Mouse (Mus musculus): ENCODE measurements around the gene Szt2. TPM values are rescaled to one million over a fixed set of nuclear protein-coding genes. Genes with fewer than 3 reads are reported as not detected.

Gene Szt2
- polyA plus RNA-seq, 1 experiment from 2014 or later: 2.4 TPM

DNA sequence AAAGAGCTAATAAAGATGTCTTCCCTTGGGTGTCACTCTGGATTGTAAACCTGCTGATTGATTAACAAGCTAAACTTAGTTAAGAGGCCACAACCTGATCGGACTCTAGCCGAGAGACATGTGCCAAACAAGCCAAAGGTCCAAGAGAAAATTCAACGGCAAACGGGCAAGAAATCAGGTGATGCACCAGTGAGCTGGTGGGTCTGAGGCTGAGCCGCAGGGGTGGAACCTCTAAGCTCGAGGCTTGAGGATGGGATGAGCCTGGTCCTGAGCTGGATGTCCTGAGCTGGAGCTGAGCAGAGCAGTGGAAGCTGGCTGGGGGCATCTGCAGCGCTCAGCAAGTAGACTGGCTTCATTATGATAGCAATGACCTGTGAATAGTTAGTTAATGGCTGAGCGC, 51.6 kb downstream of the Szt2 start:
- no peak overlapping the region for H3K9ac ChIP-seq
- no peak overlapping the region for H3K27ac ChIP-seq (replicated peaks)
- 76% methylated on average over 8 of the region's 8 CpGs for WGBS (ENCODE audit: insufficient replicate concordance)
- H3K9me3 ChIP-seq (replicated peaks): 0 out of 2 replicates have a peak, but pooled peaks cover 3% of the 10 kb centered on the region
- peaks cover 25% of the 10 kb centered on the region for H3K4me1 ChIP-seq (replicated peaks)
- H3K4me3 ChIP-seq (replicated peaks): no peak overlapping the region
- no peaks in the 10 kb centered on the region; the same call in 1 of the 2 replicates for H3K27me3 ChIP-seq
- H3K36me3 ChIP-seq (replicated peaks): peaks cover 4% of the 10 kb centered on the region
- ATAC-seq (ENCODE audit: insufficient read depth): no peak
- no peak overlapping the region for H3K4me2 ChIP-seq

DNA sequence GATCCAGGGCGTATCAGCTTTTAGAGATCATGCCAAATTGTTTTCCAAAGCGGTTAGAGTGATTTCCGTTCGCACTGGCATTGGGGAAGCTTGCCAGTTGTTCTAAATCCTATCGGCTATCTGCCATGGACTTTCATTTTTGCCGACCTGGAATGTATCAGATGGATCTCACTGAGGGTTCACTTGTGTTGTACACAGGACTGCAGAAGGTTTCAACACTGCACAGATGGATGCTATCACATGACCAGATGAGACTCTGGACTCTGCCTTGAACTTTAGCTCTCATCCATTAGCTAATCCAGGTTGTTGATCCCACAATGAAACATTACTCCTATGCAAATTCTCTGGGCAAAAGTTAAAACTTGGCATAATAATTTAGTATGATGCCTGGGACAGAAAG, 52.3 kb downstream of the Szt2 start:
- H3K4me1 ChIP-seq (replicated peaks): peaks cover 25% of the 10 kb centered on the region
- no peak overlapping the region for H3K4me2 ChIP-seq
- ATAC-seq (ENCODE audit: insufficient read depth): no peak
- H3K9ac ChIP-seq: no peak overlapping the region
- 63% methylated on average over 6 of the region's 6 CpGs for WGBS (ENCODE audit: insufficient replicate concordance)
- no peaks in the 10 kb centered on the region; the same call in 1 of the 2 replicates for H3K27me3 ChIP-seq
- H3K36me3 ChIP-seq (replicated peaks): no peaks in the 10 kb centered on the region; the same call in 1 of the 2 replicates
- no peak overlapping the region for H3K27ac ChIP-seq (replicated peaks)
- H3K9me3 ChIP-seq (replicated peaks): 0 out of 2 replicates have a peak, but pooled peaks cover 3% of the 10 kb centered on the region
- H3K4me3 ChIP-seq (replicated peaks): no peak overlapping the region

DNA sequence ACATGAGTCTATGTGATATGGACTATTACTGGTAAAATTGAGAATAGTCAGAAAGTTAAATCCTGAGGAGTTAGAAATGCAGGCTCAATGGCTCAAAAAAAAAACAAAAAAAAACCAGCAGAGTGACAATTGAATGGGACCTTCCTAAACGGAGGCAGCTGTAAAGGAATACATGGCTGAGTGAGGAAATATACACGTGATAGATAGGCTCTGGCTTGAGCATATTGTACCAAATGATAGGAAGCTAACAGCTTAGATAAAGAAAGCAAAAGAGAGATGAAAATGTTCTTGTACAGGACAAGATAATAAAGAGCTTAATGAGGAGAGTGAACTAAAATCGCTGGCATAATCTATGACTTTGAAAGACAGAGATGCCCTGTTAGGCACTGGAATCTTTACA, 54.8 kb downstream of the Szt2 start:
- Histone ChIP-seq H3K9me3 (replicated peaks) (0 out of 2 replicates have a peak, but pooled peaks cover 3% of the 10 kb centered on the region), H3K9ac (no peak overlapping the region), H3K27ac (replicated peaks) (no peak overlapping the region), H3K4me1 (replicated peaks) (peaks cover 3% of the 10 kb centered on the region), H3K4me2 (no peak overlapping the region), H3K27me3 (no peaks in the 10 kb centered on the region; the same call in 1 of the 2 replicates), H3K36me3 (replicated peaks) (no peaks in the 10 kb centered on the region), H3K4me3 (replicated peaks) (no peak overlapping the region)
- no peak for ATAC-seq (ENCODE audit: insufficient read depth)
- WGBS (ENCODE audit: insufficient replicate concordance): 20% methylated on average over 3 of the region's 3 CpGs

DNA sequence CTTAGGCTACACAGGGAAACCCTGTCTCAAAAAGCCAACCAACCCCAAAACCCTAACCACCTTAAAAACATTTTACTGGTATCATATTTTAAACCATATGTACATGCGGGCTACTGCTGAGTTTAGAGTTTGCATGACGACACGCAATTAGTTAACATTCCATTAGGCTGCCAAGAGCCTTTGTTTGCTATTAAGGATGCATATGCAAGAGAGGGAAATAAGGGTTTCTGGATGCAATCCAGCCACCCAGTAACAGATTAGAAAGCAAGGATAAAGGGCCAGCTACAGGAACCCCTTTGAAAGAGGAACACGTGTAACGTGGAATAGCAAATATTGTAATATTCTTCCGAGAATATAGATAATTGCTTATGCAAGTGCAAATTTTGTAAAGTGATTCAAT, 55.4 kb downstream of the Szt2 start:
- WGBS (ENCODE audit: insufficient replicate concordance): 73% methylated on average over 6 of the region's 6 CpGs
- no peak overlapping the region for H3K27ac ChIP-seq (replicated peaks)
- no peaks in the 10 kb centered on the region for H3K27me3 ChIP-seq
- 0 out of 2 replicates have a peak, but pooled peaks cover 3% of the 10 kb centered on the region for H3K9me3 ChIP-seq (replicated peaks)
- ATAC-seq (ENCODE audit: insufficient read depth): no peak
- no peak overlapping the region for H3K9ac ChIP-seq
- no peak overlapping the region for H3K4me3 ChIP-seq (replicated peaks)
- no peak overlapping the region for H3K4me2 ChIP-seq
- no peaks in the 10 kb centered on the region for H3K36me3 ChIP-seq (replicated peaks)
- no peaks in the 10 kb centered on the region for H3K4me1 ChIP-seq (replicated peaks)

DNA sequence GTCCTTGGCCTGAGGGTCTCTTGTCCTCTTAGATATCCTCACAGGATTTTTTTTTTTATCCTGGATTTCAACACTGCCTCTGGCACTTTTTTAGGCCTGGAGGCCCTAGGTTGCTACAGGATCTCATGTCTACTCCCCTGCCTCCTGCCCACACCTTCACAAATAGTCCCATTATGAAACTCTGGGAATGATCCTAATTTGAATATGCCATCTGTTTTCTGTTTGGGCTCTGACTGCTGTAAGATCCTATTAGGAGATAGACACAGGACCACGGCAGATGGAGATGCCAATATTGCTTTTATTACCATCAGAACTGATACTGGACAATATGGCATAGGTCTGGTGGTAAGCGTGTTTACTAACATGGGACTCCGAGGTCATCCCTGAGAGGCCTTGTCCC, 57.2 kb downstream of the Szt2 start:
- Histone ChIP-seq H3K27ac (replicated peaks) (no peak overlapping the region), H3K9ac (no peak overlapping the region)
- WGBS (ENCODE audit: insufficient replicate concordance): 71% methylated on average over 3 of the region's 3 CpGs

DNA sequence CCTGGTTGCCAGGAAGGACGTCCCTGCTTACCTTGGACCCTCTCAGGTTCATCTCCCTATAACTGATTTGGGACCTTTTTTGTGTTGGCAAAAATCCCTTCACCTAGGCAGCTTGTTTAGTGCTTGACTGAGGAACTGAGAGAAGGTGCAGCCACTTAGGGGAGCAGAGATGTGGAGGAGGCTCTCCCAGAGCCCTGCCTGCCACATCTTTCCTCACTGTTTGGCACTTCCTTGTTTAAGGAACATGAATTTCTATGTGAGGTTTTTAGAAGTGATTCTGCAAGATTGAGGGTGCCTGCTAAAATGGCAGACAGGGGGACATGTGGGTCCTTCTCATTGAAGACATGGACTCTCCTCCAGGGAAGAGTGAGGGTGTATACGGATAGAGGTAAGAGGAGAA, 58.2 kb downstream of the Szt2 start:
- Histone ChIP-seq H3K27me3 (no peaks in the 10 kb centered on the region), H3K36me3 (replicated peaks) (no peaks in the 10 kb centered on the region), H3K9me3 (replicated peaks) (0 out of 2 replicates have a peak, but pooled peaks cover 3% of the 10 kb centered on the region), H3K4me2 (no peak overlapping the region), H3K27ac (replicated peaks) (no peak overlapping the region), H3K4me3 (replicated peaks) (no peak overlapping the region), H3K4me1 (replicated peaks) (no peaks in the 10 kb centered on the region), H3K9ac (no peak overlapping the region)
- ATAC-seq (ENCODE audit: insufficient read depth): no peak
- 61% methylated on average over 2 of the region's 2 CpGs for WGBS (ENCODE audit: insufficient replicate concordance)

More for the DNA sequence above, 57.2 kb downstream of the Szt2 start:
- ATAC-seq (ENCODE audit: insufficient read depth): no peak
- no peaks in the 10 kb centered on the region for H3K27me3 ChIP-seq
- no peaks in the 10 kb centered on the region for H3K4me1 ChIP-seq (replicated peaks)
- no peak overlapping the region for H3K4me3 ChIP-seq (replicated peaks)
- 0 out of 2 replicates have a peak, but pooled peaks cover 3% of the 10 kb centered on the region for H3K9me3 ChIP-seq (replicated peaks)
- H3K36me3 ChIP-seq (replicated peaks): no peaks in the 10 kb centered on the region
- H3K4me2 ChIP-seq: no peak overlapping the region

DNA sequence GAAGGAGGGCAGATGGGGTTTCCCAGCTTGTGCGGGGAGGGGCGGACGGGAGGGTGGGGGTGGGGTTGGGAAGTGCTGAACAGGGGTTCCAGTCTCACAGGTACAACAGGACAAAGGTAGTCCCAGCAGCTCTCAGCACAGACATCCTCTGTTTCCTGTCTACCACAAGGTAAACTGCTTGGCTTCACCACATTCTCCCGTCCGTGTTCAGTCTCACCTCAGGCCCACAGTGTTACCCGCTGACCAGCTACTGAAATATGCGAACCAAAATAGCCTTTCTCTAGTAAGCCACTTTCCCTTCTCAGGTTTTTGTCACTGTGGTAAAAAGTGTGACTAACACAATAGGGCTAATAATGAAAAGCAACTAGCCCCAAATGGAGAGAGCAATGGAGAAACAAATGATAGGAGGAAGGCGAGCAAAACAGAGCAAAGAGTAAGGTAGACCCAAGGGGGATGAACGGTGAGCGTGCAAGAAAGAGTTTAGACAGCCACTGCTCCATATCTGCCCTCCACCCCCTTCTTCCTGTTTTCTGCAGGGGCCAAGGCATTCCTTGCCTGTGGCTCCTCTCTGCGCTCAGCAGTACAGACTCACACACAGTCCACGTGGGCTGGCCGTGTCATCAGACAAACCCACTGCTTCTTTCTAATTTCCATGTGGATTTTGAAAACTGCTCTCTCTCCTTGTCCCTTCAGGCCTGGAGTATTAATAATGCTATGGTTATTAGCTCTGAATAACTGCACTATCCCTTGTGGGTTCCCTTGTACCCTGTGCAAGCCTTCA, 61.4 kb downstream of the Szt2 start:
- ATAC-seq (ENCODE audit: insufficient read depth): no peak
- Histone ChIP-seq H3K9ac (no peak overlapping the region), H3K4me3 (replicated peaks) (no peak overlapping the region), H3K4me1 (replicated peaks) (no peaks in the 10 kb centered on the region), H3K9me3 (replicated peaks) (0 out of 2 replicates have a peak, but pooled peaks cover 2% of the 10 kb centered on the region), H3K27ac (replicated peaks) (no peak overlapping the region), H3K4me2 (no peak overlapping the region), H3K36me3 (replicated peaks) (no peaks in the 10 kb centered on the region), H3K27me3 (no peaks in the 10 kb centered on the region)
- WGBS (ENCODE audit: insufficient replicate concordance): 28% methylated on average over 13 of the region's 13 CpGs

DNA sequence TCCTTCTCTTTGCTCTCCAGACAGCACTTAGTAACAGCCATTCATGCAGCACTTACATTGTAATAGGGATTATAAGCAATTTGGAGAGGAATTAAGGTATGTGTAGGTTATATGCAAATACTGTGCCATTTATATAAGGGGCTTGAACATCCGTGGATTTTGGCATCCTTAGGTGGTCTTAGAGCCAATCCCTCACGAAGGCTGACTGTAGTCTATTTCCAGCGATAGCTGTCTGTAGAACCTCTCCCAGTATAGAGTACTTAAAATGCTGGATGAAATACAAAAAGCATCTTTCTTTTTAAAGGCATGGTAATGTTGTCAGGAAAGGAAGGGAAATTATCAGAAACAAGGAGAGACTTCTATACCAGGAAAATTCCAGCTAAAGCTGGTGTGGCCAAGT, 67.6 kb downstream of the Szt2 start:
- 55% methylated on average over 3 of the region's 3 CpGs for WGBS (ENCODE audit: insufficient replicate concordance)

DNA sequence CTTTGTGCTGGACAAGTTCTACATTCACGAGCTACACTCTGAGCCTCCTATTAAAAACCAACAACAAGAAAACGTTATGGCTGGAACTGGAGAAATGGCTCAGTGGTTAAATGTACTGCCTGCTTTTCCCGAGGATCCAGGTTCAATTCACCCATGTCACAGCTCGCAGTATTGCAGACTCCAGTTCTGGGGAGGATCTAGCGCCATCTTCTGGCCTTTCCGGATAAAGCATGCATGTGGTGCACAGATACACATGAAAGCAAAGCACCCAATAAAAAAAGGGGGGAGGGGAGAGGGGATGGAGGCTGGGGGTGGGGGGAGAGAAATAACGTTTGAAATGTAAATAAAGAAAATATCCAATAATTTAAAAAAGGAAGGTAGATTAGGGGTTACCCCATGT, 72.4 kb downstream of the Szt2 start:
- no peak overlapping the region for H3K27ac ChIP-seq (replicated peaks)
- 11% methylated on average over 7 of the region's 7 CpGs for WGBS (ENCODE audit: insufficient replicate concordance)
- H3K9me3 ChIP-seq (replicated peaks): no peaks in the 10 kb centered on the region
- no peak for ATAC-seq (ENCODE audit: insufficient read depth)
- no peaks in the 10 kb centered on the region for H3K4me1 ChIP-seq (replicated peaks)
- no peaks in the 10 kb centered on the region for H3K36me3 ChIP-seq (replicated peaks)
- H3K27me3 ChIP-seq: 0 out of 2 replicates have a peak, but pooled peaks cover 3% of the 10 kb centered on the region
- H3K9ac ChIP-seq: no peak overlapping the region
- H3K4me2 ChIP-seq: no peak overlapping the region
- no peak overlapping the region for H3K4me3 ChIP-seq (replicated peaks)

More for the DNA sequence above, 67.6 kb downstream of the Szt2 start:
- no peaks in the 10 kb centered on the region for H3K27me3 ChIP-seq
- no peak overlapping the region for H3K4me2 ChIP-seq
- no peak for ATAC-seq (ENCODE audit: insufficient read depth)
- H3K4me3 ChIP-seq (replicated peaks): no peak overlapping the region
- H3K27ac ChIP-seq (replicated peaks): no peak overlapping the region
- no peak overlapping the region for H3K9ac ChIP-seq
- H3K9me3 ChIP-seq (replicated peaks): 0 out of 2 replicates have a peak, but pooled peaks cover 2% of the 10 kb centered on the region
- H3K4me1 ChIP-seq (replicated peaks): no peaks in the 10 kb centered on the region
- H3K36me3 ChIP-seq (replicated peaks): no peaks in the 10 kb centered on the region

DNA sequence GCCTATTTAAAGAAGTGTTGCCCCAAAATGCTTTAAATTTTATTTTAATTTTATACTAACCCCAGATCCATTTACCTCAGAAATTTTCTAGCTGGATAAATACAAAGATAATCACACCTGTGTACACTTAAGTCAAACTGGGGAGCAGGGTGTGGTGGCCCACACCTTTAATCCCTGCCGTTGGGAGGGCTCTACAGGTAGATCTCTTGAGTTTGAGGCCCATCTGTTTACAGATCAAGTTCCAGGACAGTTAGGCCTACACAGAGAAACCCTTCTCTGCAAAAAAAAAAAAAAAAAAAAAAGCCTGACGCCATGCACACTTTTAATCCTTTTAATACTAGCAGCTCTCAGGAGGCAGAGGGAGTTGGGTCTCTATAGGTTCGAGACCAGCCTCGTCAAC, 73.1 kb downstream of the Szt2 start:
- 64% methylated on average over 4 of the region's 4 CpGs for whole genome bisulfite sequencing (ENCODE audit: insufficient replicate concordance)
- Histone ChIP-seq H3K4me3 (replicated peaks) (no peak overlapping the region), H3K4me1 (replicated peaks) (no peaks in the 10 kb centered on the region), H3K9me3 (replicated peaks) (no peaks in the 10 kb centered on the region), H3K36me3 (replicated peaks) (no peaks in the 10 kb centered on the region), H3K27ac (replicated peaks) (no peak overlapping the region), H3K4me2 (no peak overlapping the region), H3K9ac (no peak overlapping the region), H3K27me3 (0 out of 2 replicates have a peak, but pooled peaks cover 3% of the 10 kb centered on the region)
- ATAC-seq (ENCODE audit: insufficient read depth): no peak

DNA sequence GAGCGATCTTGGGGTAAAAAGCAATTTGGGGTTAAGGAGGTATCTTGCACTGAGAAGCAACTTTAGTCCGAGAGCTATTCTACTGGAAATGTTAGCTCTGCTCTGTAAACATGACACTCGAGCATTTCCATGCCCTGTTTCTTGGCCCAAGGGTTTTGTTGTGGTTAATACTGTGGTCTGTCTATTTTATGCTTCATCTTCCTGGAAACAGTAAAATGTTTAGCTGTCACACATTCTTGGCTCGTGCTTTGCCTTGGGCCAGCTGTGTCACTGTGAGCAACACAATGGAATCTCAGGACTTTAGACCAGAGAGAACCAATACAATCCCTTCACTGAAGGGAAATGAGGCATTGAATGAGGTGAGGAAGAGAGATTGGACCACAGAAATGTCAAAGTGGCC, 77.3 kb downstream of the Szt2 start:
- H3K27ac ChIP-seq (replicated peaks): no peak overlapping the region
- no peaks in the 10 kb centered on the region for H3K36me3 ChIP-seq (replicated peaks)
- 0 out of 2 replicates have a peak, but pooled peaks cover 3% of the 10 kb centered on the region for H3K27me3 ChIP-seq
- 21% methylated on average over 4 of the region's 4 CpGs for WGBS (ENCODE audit: insufficient replicate concordance)
- no peaks in the 10 kb centered on the region for H3K9me3 ChIP-seq (replicated peaks)
- H3K4me3 ChIP-seq (replicated peaks): no peak overlapping the region
- no peak for ATAC-seq (ENCODE audit: insufficient read depth)
- H3K9ac ChIP-seq: no peak overlapping the region
- H3K4me1 ChIP-seq (replicated peaks): no peaks in the 10 kb centered on the region
- no peak overlapping the region for H3K4me2 ChIP-seq

Data from liver, embryonic 15.5 days (tissue).